Mouse (Mus musculus): ENCODE measurements around the gene Gcn1l1.
"Not testable (repeated sequence)": the region's sequence is repeated elsewhere in the genome, so short reads cannot be mapped to it uniquely, and the experiment has no call there.

The Gcn1l1 gene

GRCm38 (mm10) chr5:115560336-115560905 lies 4.6 kb upstream of the Gcn1l1 start:
- DNase-seq = no peak

- no peak for DNase-seq
Measured at GRCm38 (mm10) chr5:115563771-115564585, 1.1 kb upstream of the Gcn1l1 start.

GRCm38 (mm10) chr5:115565403-115565802 lies 349 bp downstream of the Gcn1l1 start:
- DNase-seq = no peak

GRCm38 (mm10) chr5:115568681-115569080 lies 3.6 kb downstream of the Gcn1l1 start:
- DNase-seq = no peak

- no peak for DNase-seq
Measured at GRCm38 (mm10) chr5:115569308-115569707, 4.3 kb downstream of the Gcn1l1 start.

GRCm38 (mm10) chr5:115569721-115570120 lies 4.7 kb downstream of the Gcn1l1 start:
- DNase-seq = no peak

GRCm38 (mm10) chr5:115571086-115571485 lies 6.0 kb downstream of the Gcn1l1 start:
- DNase-seq = peak; percentile 86

GRCm38 (mm10) chr5:115572679-115573535 lies 7.9 kb downstream of the Gcn1l1 start:
- peak; percentile 56 for DNase-seq

- no peak for DNase-seq
Measured at GRCm38 (mm10) chr5:115574992-115575391, 9.9 kb downstream of the Gcn1l1 start.

GRCm38 (mm10) chr5:115577686-115578085 lies 12.6 kb downstream of the Gcn1l1 start:
- not testable (repeated sequence) for DNase-seq

- DNase-seq = peak; percentile 49
Measured at GRCm38 (mm10) chr5:115578922-115579321, 13.9 kb downstream of the Gcn1l1 start.

GRCm38 (mm10) chr5:115579363-115579762 lies 14.3 kb downstream of the Gcn1l1 start:
- DNase-seq = no peak

GRCm38 (mm10) chr5:115580229-115581001 lies 15.4 kb downstream of the Gcn1l1 start:
- DNase-seq = no peak

GRCm38 (mm10) chr5:115581662-115582061 lies 16.6 kb downstream of the Gcn1l1 start:
- no peak for DNase-seq

- no peak for DNase-seq
Measured at GRCm38 (mm10) chr5:115585616-115586015, 20.6 kb downstream of the Gcn1l1 start.

GRCm38 (mm10) chr5:115586166-115586565 lies 21.1 kb downstream of the Gcn1l1 start:
- peak; percentile 35 for DNase-seq

GRCm38 (mm10) chr5:115586780-115587179 lies 21.7 kb downstream of the Gcn1l1 start:
- no peak for DNase-seq

- no peak for DNase-seq
Measured at GRCm38 (mm10) chr5:115591028-115591427, 26.0 kb downstream of the Gcn1l1 start.

- no peak for DNase-seq
Measured at GRCm38 (mm10) chr5:115591506-115591905, 26.5 kb downstream of the Gcn1l1 start.

GRCm38 (mm10) chr5:115603561-115603960 lies 38.5 kb downstream of the Gcn1l1 start:
- DNase-seq = no peak

- DNase-seq = no peak
Measured at GRCm38 (mm10) chr5:115611566-115611965, 46.5 kb downstream of the Gcn1l1 start.

- DNase-seq = peak; percentile 46
Measured at GRCm38 (mm10) chr5:115613332-115613731, 48.3 kb downstream of the Gcn1l1 start.

GRCm38 (mm10) chr5:115614948-115615347 lies 49.9 kb downstream of the Gcn1l1 start:
- DNase-seq = no peak
